Mouse (Mus musculus) hindbrain, embryonic 15.5 days (tissue): Measurements from ENCODE around the gene Ccdc40. TPM values are rescaled to one million over a fixed set of nuclear protein-coding genes. Genes with fewer than 3 reads are reported as not detected.
"Not testable (repeated sequence)": the region's sequence is repeated elsewhere in the genome, so short reads cannot be mapped to it uniquely, and the experiment has no call there.

Experiments
- ATAC-seq: fragments of 200-750 bp; cut with Nextera tagmentation; 2 replicates; pipeline ENCODE4 v1.8.0; 2017; ENCODE audit warnings: low read depth, moderate number of reproducible peaks, moderate TSS enrichment; ENCODE audit not compliant: low FRiP score
- H3K27ac ChIP-seq: fragments of 300-500 bp; sonication (generic); replicated peaks from 2 replicates; pipeline ENCODE4 v1.5.1; 2015; ENCODE audit warnings: mild to moderate bottlenecking, inconsistent platforms
- H3K27me3 ChIP-seq: fragments of 300-500 bp; sonication (generic); 2 replicates; pipeline ENCODE4 v1.6.1; 2015; ENCODE audit warnings: control low read depth, inconsistent platforms
- H3K36me3 ChIP-seq: fragments of 300-500 bp; sonication (generic); 2 replicates; pipeline ENCODE4 v1.6.1; 2015; ENCODE audit warnings: control low read depth, inconsistent platforms
- H3K4me1 ChIP-seq: fragments of 300-500 bp; sonication (generic); replicated peaks from 2 replicates; pipeline ENCODE4 v1.6.1; 2015; ENCODE audit warnings: control low read depth, inconsistent platforms
- H3K4me2 ChIP-seq: fragments of 300-500 bp; sonication (generic); 2 replicates; pipeline ENCODE4 v1.6.1; 2015; ENCODE audit warnings: moderate library complexity, mild to moderate bottlenecking, inconsistent platforms
- H3K4me3 ChIP-seq: fragments of 300-500 bp; sonication (generic); 2 replicates; pipeline ENCODE4 v1.5.1; 2015; ENCODE audit warnings: mild to moderate bottlenecking, inconsistent platforms
- H3K9ac ChIP-seq: fragments of 300-500 bp; sonication (generic); 2 replicates; pipeline ENCODE4 v1.6.1; 2015; ENCODE audit warnings: inconsistent platforms
- H3K9me3 ChIP-seq: fragments of 300-500 bp; sonication (generic); 2 replicates; pipeline ENCODE4 v1.6.1; 2016; ENCODE audit warnings: control low read depth, inconsistent platforms
- WGBS: fragments of 180-500 bp; shearing (Covaris S2); methylation state at CpG from one replicate; pipeline ENCODE4 v1.1.7; 2015; 5-methylcytosine and 5-hydroxymethylcytosine counted together
- polyA plus RNA-seq: library from polyadenylated mRNA; unstranded; fragments of >200 nt; fragmentation: Nextera tagmentation; extraction: Ambion mirVana; gene quantifications from 2 replicates; pipeline ENCODE4 v1.2.1, GENCODE M21; 2015

Gene Ccdc40
- polyA plus RNA-seq, 1 experiment from 2014 or later, result 15.4 TPM

- H3K36me3 ChIP-seq, result peaks cover 36% of the 10 kb centered on the region
- H3K27ac ChIP-seq, H3K4me3 ChIP-seq, ATAC-seq, H3K9ac ChIP-seq, H3K9me3 ChIP-seq, H3K27me3 ChIP-seq, H3K4me2 ChIP-seq: not testable (repeated sequence)
- WGBS, result 76% methylated on average over 3 of the region's 3 CpGs
- H3K4me1 ChIP-seq, result peaks cover 30% of the 10 kb centered on the region
These were observed 44.1 kb downstream of the Ccdc40 start for GRCm38 (mm10) chr11:119272492-119272891.

- H3K4me1 ChIP-seq, result peaks cover 23% of the 10 kb centered on the region
- no peak for ATAC-seq
- no peak overlapping the region for H3K4me3 ChIP-seq
- no peak overlapping the region for H3K9ac ChIP-seq
- no peak overlapping the region for H3K27ac ChIP-seq
- H3K36me3 ChIP-seq, result peaks cover 36% of the 10 kb centered on the region
- 89% methylated on average over 8 of the region's 8 CpGs for WGBS
- H3K9me3 ChIP-seq, result no peaks in the 10 kb centered on the region
- no peak overlapping the region for H3K4me2 ChIP-seq
- no peaks in the 10 kb centered on the region for H3K27me3 ChIP-seq
These were observed 45.0 kb downstream of the Ccdc40 start for GRCm38 (mm10) chr11:119273186-119273930.

- Histone ChIP-seq H3K4me2 (no peak overlapping the region), H3K4me3 (no peak overlapping the region), H3K36me3 (peaks cover 49% of the 10 kb centered on the region), H3K27me3 (no peaks in the 10 kb centered on the region), H3K27ac (no peak overlapping the region), H3K9me3 (no peaks in the 10 kb centered on the region), H3K4me1 (no peaks in the 10 kb centered on the region), H3K9ac (no peak overlapping the region)
- 89% methylated on average over 15 of the region's 15 CpGs for WGBS
- ATAC-seq, result no peak
These were observed 52.7 kb downstream of the Ccdc40 start for GRCm38 (mm10) chr11:119281030-119281429.

- Histone ChIP-seq H3K27me3 (no peaks in the 10 kb centered on the region), H3K36me3 (peaks cover 67% of the 10 kb centered on the region), H3K4me2 (no peak overlapping the region), H3K27ac (no peak overlapping the region), H3K4me1 (no peaks in the 10 kb centered on the region), H3K9ac (no peak overlapping the region), H3K4me3 (no peak overlapping the region), H3K9me3 (no peaks in the 10 kb centered on the region)
- WGBS, result 66% methylated on average over 9 of the region's 9 CpGs
- ATAC-seq, result no peak; the same call in 1 of the 2 replicates
These were observed 57.6 kb downstream of the Ccdc40 start for GRCm38 (mm10) chr11:119285791-119286527.

GRCm38 (mm10) chr11:119287207-119287992 is 59.0 kb downstream of the Ccdc40 start:
- Histone ChIP-seq H3K4me3 (no peak overlapping the region), H3K9me3 (no peaks in the 10 kb centered on the region), H3K9ac (no peak overlapping the region), H3K27ac (no peak overlapping the region), H3K36me3 (peaks cover 71% of the 10 kb centered on the region), H3K4me1 (no peaks in the 10 kb centered on the region), H3K27me3 (no peaks in the 10 kb centered on the region), H3K4me2 (no peak overlapping the region)
- ATAC-seq, result no peak
- 92% methylated on average over 20 of the region's 20 CpGs for WGBS

- not testable (repeated sequence) for H3K27ac ChIP-seq, H3K4me1 ChIP-seq, H3K9me3 ChIP-seq, H3K4me2 ChIP-seq, H3K9ac ChIP-seq, H3K4me3 ChIP-seq, ATAC-seq, H3K27me3 ChIP-seq
- H3K36me3 ChIP-seq, result peaks cover 94% of the 10 kb centered on the region
- WGBS, result 96% methylated on average over 8 of the region's 8 CpGs
These were observed 64.5 kb downstream of the Ccdc40 start for GRCm38 (mm10) chr11:119292861-119293260.

GRCm38 (mm10) chr11:119297996-119298395 is 69.6 kb downstream of the Ccdc40 start:
- H3K27ac ChIP-seq, result no peak overlapping the region
- H3K4me1 ChIP-seq, result peaks cover 27% of the 10 kb centered on the region
- H3K27me3 ChIP-seq, result no peaks in the 10 kb centered on the region
- peak overlapping the region; percentile 95 for H3K4me2 ChIP-seq
- H3K36me3 ChIP-seq, result peaks cover 49% of the 10 kb centered on the region
- 86% methylated on average over 6 of the region's 6 CpGs for WGBS
- ATAC-seq, result no peak
- 0 out of 2 replicates have a peak overlapping the region, but pooled peaks have one; percentile 92 for H3K4me3 ChIP-seq
- H3K9ac ChIP-seq, result no peak overlapping the region
- no peaks in the 10 kb centered on the region for H3K9me3 ChIP-seq

GRCm38 (mm10) chr11:119298917-119299316 is 70.5 kb downstream of the Ccdc40 start:
- no peaks in the 10 kb centered on the region for H3K9me3 ChIP-seq
- whole genome bisulfite sequencing, result 14% methylated on average over 7 of the region's 7 CpGs

GRCm38 (mm10) chr11:119299391-119300245 is 71.2 kb downstream of the Ccdc40 start, which contains the start of gene Eif4a3:
Gene Eif4a3, minus strand, starts transcription at chr11:119300089.
- Histone ChIP-seq H3K36me3 (peaks cover 33% of the 10 kb centered on the region), H3K4me3 (peak within 1 kb of the TSS; percentile 92), H3K27ac (peak within 1 kb of the TSS; percentile 99), H3K9ac (peak within 1 kb of the TSS; percentile 98), H3K4me2 (peak within 1 kb of the TSS; percentile 95), H3K27me3 (no peaks in the 10 kb centered on the region), H3K4me1 (peaks cover 27% of the 10 kb centered on the region), H3K9me3 (no peaks in the 10 kb centered on the region)
- peak; percentile 97 for ATAC-seq
- under 1% methylated on average over 89 of the region's 89 CpGs for WGBS

More at GRCm38 (mm10) chr11:119298917-119299316, 70.5 kb downstream of the Ccdc40 start:
- no peaks in the 10 kb centered on the region for H3K27me3 ChIP-seq
- peak overlapping the region; percentile 99; the same call in 1 of the 2 replicates for H3K27ac ChIP-seq
- H3K9ac ChIP-seq, result peak overlapping the region; percentile 98
- no peak for ATAC-seq
- H3K36me3 ChIP-seq, result peaks cover 40% of the 10 kb centered on the region
- H3K4me3 ChIP-seq, result peak overlapping the region; percentile 92
- H3K4me1 ChIP-seq, result peaks cover 27% of the 10 kb centered on the region
- H3K4me2 ChIP-seq, result peak overlapping the region; percentile 95

GRCm38 (mm10) chr11:119300246-119300935 is 72.0 kb downstream of the Ccdc40 start:
- Histone ChIP-seq H3K36me3 (peaks cover 25% of the 10 kb centered on the region), H3K27me3 (no peaks in the 10 kb centered on the region), H3K4me2 (peak overlapping the region; percentile 95), H3K27ac (peak overlapping the region; percentile 99), H3K4me3 (peak overlapping the region; percentile 92), H3K9ac (peak overlapping the region; percentile 98), H3K9me3 (no peaks in the 10 kb centered on the region), H3K4me1 (peaks cover 27% of the 10 kb centered on the region)
- ATAC-seq, result no peak
- 1% methylated on average over 27 of the region's 31 CpGs for WGBS
